Mouse (Mus musculus) midbrain, embryonic 11.5 days (tissue): ENCODE data around the gene Mctp2. TPM values are rescaled to one million over a fixed set of nuclear protein-coding genes. Genes with fewer than 3 reads are reported as not detected.
A peak's percentile ranks its signal among the peaks of the same experiment; 100 is the strongest.

Experiments
- ATAC-seq: fragments of 200-750 bp; cut with Nextera tagmentation; 2 replicates; pipeline ENCODE4 v1.8.0; 2017; ENCODE audit warnings: moderate TSS enrichment, moderate library complexity; ENCODE audit not compliant: low FRiP score
- DNase-seq: peaks from one replicate; pipeline ENCODE4 v3.0.0; 2015; ENCODE audit warnings: low spot score; ENCODE audit errors: missing footprints
- H3K27ac ChIP-seq: fragments of 300-500 bp; sonication (generic); 2 replicates; pipeline ENCODE4 v1.5.1; 2014; ENCODE audit warnings: low read depth, low read length
- H3K27me3 ChIP-seq: fragments of 300-500 bp; sonication (generic); 2 replicates; pipeline ENCODE4 v1.6.1; 2014; ENCODE audit warnings: mild to moderate bottlenecking, low read length, moderate library complexity, mixed read lengths; ENCODE audit not compliant: control insufficient read depth, insufficient read depth
- H3K36me3 ChIP-seq: fragments of 300-500 bp; sonication (generic); 2 replicates; pipeline ENCODE4 v1.6.1; 2014; ENCODE audit warnings: mild to moderate bottlenecking, low read length, moderate library complexity, mixed read lengths; ENCODE audit not compliant: control insufficient read depth, insufficient read depth
- H3K4me1 ChIP-seq: fragments of 300-500 bp; sonication (generic); 2 replicates; pipeline ENCODE4 v1.6.1; 2014; ENCODE audit warnings: low read length; ENCODE audit not compliant: control insufficient read depth, insufficient read depth
- H3K4me2 ChIP-seq: fragments of 300-500 bp; sonication (generic); 2 replicates; pipeline ENCODE4 v1.6.1; 2014; ENCODE audit warnings: mild to moderate bottlenecking, moderate library complexity
- H3K4me3 ChIP-seq: fragments of 300-500 bp; sonication (generic); 2 replicates; pipeline ENCODE4 v1.5.1; 2014; ENCODE audit warnings: low read depth, low read length
- H3K9ac ChIP-seq: fragments of 300-500 bp; sonication (generic); 2 replicates; pipeline ENCODE4 v1.6.1; 2014; ENCODE audit warnings: low read length
- H3K9me3 ChIP-seq: fragments of 300-500 bp; sonication (generic); 2 replicates; pipeline ENCODE4 v1.6.1; 2016; ENCODE audit warnings: low read length; ENCODE audit not compliant: control insufficient read depth
- WGBS: fragments of 180-500 bp; shearing (Covaris S2); extraction: QIAGEN DNeasy Blood & Tissue Kit; methylation state at CpG from one replicate; pipeline ENCODE4 v1.1.7; 2014; 5-methylcytosine and 5-hydroxymethylcytosine counted together
- polyA plus RNA-seq: library from polyadenylated mRNA; unstranded; fragments of >200 nt; fragmentation: Nextera tagmentation; extraction: Ambion mirVana; gene quantifications from 2 replicates; pipeline ENCODE4 v1.2.1, GENCODE M21; 2014

The Mctp2 gene
- polyA plus RNA-seq, 1 experiment from 2014 or later = 0.55 TPM

- WGBS = 89% methylated on average over 6 of the region's 6 CpGs
- no peak for ATAC-seq
- no peaks in the 10 kb centered on the region for H3K27me3 ChIP-seq
These were observed 207.8 kb downstream of the Mctp2 start for GRCm38 (mm10) chr7:72098603-72099002.

DNA sequence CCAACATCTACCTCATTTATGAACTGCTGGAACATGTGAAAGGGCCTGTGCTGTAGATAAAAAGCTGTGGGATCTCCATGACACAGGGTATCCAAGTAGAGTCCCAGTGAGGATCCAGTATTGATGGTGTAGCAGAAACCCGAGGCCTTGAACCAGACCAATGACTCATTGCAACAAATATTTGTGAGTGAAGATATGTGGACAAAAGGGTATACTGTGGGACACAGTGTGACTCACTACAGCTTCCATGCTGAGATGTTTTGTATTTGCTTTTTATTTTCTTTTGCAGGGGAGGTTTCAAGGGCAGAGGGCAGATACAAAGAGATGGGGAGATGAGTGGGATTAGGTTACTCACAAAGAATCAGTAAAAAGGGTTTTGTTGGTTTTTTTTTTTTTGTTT is 209.4 kb downstream of the Mctp2 start:
- 43% methylated on average over 1 of the region's 1 CpGs for WGBS
- no peak overlapping the region for H3K9ac ChIP-seq
- no peaks in the 10 kb centered on the region for H3K36me3 ChIP-seq
- ATAC-seq (no peak), DNase-seq (peak; percentile 64)
- no peaks in the 10 kb centered on the region for H3K4me1 ChIP-seq
- H3K27me3 ChIP-seq = no peaks in the 10 kb centered on the region
- no peak overlapping the region for H3K4me3 ChIP-seq
- H3K9me3 ChIP-seq = no peaks in the 10 kb centered on the region
- H3K4me2 ChIP-seq = no peak overlapping the region
- H3K27ac ChIP-seq = no peak overlapping the region

More at GRCm38 (mm10) chr7:72098603-72099002, 207.8 kb downstream of the Mctp2 start:
- no peaks in the 10 kb centered on the region for H3K4me1 ChIP-seq
- H3K9ac ChIP-seq = no peak overlapping the region
- H3K9me3 ChIP-seq = no peaks in the 10 kb centered on the region
- H3K4me3 ChIP-seq = no peak overlapping the region
- no peak overlapping the region for H3K4me2 ChIP-seq
- H3K36me3 ChIP-seq = no peaks in the 10 kb centered on the region
- DNase-seq = no peak
- H3K27ac ChIP-seq = no peak overlapping the region

GRCm38 (mm10) chr7:72096433-72096832 is 210.0 kb downstream of the Mctp2 start:
- H3K9me3 ChIP-seq = no peaks in the 10 kb centered on the region
- no peak overlapping the region for H3K9ac ChIP-seq
- H3K27me3 ChIP-seq = no peaks in the 10 kb centered on the region
- H3K4me2 ChIP-seq = no peak overlapping the region
- H3K4me3 ChIP-seq = no peak overlapping the region
- ATAC-seq = no peak
- no peaks in the 10 kb centered on the region for H3K36me3 ChIP-seq
- no peak overlapping the region for H3K27ac ChIP-seq
- peak; percentile 70 for DNase-seq
- WGBS = 74% methylated on average over 3 of the region's 3 CpGs
- no peaks in the 10 kb centered on the region for H3K4me1 ChIP-seq

DNA sequence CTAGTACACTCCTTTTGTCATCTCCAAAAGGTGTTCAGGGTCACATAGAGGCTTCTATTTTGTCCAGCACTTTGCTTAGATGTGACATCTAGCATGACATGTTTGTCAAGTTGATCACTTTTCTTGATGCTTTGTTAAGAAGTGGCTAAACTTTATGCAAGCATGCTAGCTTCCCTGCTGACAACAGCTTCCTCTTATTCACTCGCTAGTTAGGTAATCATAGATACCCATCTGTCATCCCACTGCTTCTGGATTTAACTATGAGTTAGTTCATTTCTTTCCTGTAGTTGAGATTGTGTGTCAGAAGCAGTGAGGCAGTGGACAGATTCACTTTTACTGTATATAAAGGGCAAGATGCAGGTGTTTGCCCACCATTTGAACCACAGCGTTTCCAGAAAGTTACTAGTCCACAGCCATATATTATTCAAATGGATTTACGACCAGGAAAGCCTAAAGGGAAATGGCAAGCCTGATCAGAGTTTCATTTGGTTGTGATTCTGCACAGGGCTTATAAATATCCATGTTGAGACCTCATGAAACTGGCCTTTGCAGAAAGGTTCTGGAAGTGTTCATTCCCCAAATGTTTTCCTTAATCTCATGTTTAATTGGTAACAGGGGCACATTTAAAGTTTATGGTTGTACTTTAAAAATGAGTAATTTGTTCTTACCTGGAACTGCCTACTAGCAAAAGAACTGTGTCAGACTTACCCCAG is 216.8 kb downstream of the Mctp2 start:
- DNase-seq (no peak), ATAC-seq (no peak)
- Histone ChIP-seq H3K9ac (no peak overlapping the region), H3K4me1 (no peaks in the 10 kb centered on the region), H3K9me3 (no peaks in the 10 kb centered on the region), H3K36me3 (no peaks in the 10 kb centered on the region), H3K4me2 (no peak overlapping the region), H3K27ac (no peak overlapping the region), H3K4me3 (no peak overlapping the region), H3K27me3 (no peaks in the 10 kb centered on the region)
- WGBS = 87% methylated on average over 3 of the region's 3 CpGs

GRCm38 (mm10) chr7:72080705-72081104 is 225.7 kb downstream of the Mctp2 start:
- DNase-seq (no peak), ATAC-seq (no peak)
- no peaks in the 10 kb centered on the region for H3K36me3 ChIP-seq
- no peak overlapping the region for H3K4me3 ChIP-seq
- no peaks in the 10 kb centered on the region for H3K27me3 ChIP-seq
- H3K4me1 ChIP-seq = no peaks in the 10 kb centered on the region
- no peak overlapping the region for H3K4me2 ChIP-seq
- H3K27ac ChIP-seq = no peak overlapping the region
- no peaks in the 10 kb centered on the region for H3K9me3 ChIP-seq
- H3K9ac ChIP-seq = no peak overlapping the region
- WGBS = 88% methylated on average over 1 of the region's 1 CpGs

DNA sequence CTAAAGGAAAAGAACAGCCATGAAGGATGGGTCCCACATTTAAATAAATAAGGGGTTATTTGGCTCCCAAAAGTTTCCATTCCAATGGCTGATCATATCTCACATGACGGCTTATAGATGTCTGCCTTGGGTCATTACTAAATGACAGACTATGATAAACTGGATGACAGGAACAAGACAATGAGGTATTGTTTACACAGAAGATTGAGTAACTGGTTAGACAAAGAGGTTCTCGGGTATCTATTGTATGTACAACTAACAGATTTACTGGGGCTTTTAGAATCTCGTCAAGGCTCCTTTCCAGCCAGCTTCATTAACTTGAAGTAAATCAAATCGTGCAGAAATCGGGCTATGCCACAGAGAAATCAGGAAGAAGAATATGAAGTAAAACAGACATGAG is 227.5 kb downstream of the Mctp2 start:
- no peaks in the 10 kb centered on the region for H3K9me3 ChIP-seq
- WGBS = 63% methylated on average over 5 of the region's 5 CpGs
- H3K27me3 ChIP-seq = no peaks in the 10 kb centered on the region
- no peaks in the 10 kb centered on the region for H3K36me3 ChIP-seq
- no peak overlapping the region for H3K9ac ChIP-seq
- no peaks in the 10 kb centered on the region for H3K4me1 ChIP-seq
- no peak overlapping the region for H3K27ac ChIP-seq
- DNase-seq (no peak), ATAC-seq (no peak)
- no peak overlapping the region for H3K4me2 ChIP-seq
- no peak overlapping the region for H3K4me3 ChIP-seq

DNA sequence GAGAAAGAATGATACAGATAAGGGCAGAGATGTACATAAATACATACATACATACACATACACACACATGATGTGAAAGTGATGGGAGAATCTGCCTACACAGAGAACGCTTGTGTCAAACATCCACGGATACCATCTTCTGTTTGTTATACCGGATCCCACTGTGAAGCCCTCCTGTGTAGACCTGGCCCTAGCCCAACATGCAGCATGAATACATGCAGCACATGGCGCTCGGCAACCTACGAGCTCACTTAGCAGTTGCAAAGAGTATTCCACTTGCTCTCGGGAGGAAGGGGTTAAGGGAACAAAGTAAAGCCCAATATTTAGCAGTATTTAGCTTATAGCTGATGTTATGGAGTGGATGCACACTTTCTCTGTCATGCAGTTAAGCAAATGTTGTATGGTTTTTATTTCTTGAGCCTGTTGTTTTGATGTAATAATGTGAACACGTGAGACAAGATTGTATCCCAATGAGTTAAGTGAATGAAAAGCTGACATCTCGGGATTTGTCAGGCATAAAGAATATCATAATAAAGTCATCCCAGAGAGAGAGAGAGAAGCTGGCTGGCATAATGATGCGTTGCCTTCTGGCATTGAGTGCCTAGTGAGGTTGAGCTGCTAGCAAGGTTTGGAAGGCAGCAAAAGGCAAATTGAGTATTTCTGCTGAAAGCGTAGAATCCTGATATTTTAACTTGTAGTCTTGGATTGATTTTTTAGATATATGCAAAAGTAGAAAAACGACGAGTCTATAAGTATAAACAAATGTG is 234.8 kb downstream of the Mctp2 start:
- WGBS = 85% methylated on average over 13 of the region's 13 CpGs
- H3K9me3 ChIP-seq = no peaks in the 10 kb centered on the region
- H3K9ac ChIP-seq = no peak overlapping the region
- no peaks in the 10 kb centered on the region for H3K36me3 ChIP-seq
- no peak overlapping the region for H3K27ac ChIP-seq
- H3K4me1 ChIP-seq = no peaks in the 10 kb centered on the region
- no peak overlapping the region for H3K4me3 ChIP-seq
- no peak overlapping the region for H3K4me2 ChIP-seq
- no peak for DNase-seq
- H3K27me3 ChIP-seq = no peaks in the 10 kb centered on the region
- no peak for ATAC-seq

GRCm38 (mm10) chr7:72068454-72068853 is 238.0 kb downstream of the Mctp2 start:
- Histone ChIP-seq H3K36me3 (no peaks in the 10 kb centered on the region), H3K4me3 (no peak overlapping the region), H3K27ac (no peak overlapping the region), H3K9me3 (no peaks in the 10 kb centered on the region), H3K27me3 (no peaks in the 10 kb centered on the region), H3K9ac (no peak overlapping the region), H3K4me1 (no peaks in the 10 kb centered on the region), H3K4me2 (no peak overlapping the region)
- DNase-seq (no peak), ATAC-seq (no peak)
- whole genome bisulfite sequencing = 85% methylated on average over 2 of the region's 2 CpGs

GRCm38 (mm10) chr7:72066352-72066751 is 240.1 kb downstream of the Mctp2 start:
- ATAC-seq = no peak
- no peak overlapping the region for H3K4me2 ChIP-seq

More at GRCm38 (mm10) chr7:72066352-72066751, 240.1 kb downstream of the Mctp2 start:
- Histone ChIP-seq H3K4me3 (no peak overlapping the region), H3K4me1 (no peaks in the 10 kb centered on the region), H3K36me3 (no peaks in the 10 kb centered on the region), H3K27ac (no peak overlapping the region), H3K9ac (no peak overlapping the region), H3K27me3 (no peaks in the 10 kb centered on the region), H3K9me3 (no peaks in the 10 kb centered on the region)
- DNase-seq = no peak
- WGBS = 90% methylated on average over 2 of the region's 2 CpGs
